Mouse (Mus musculus) kidney, postnatal 10 days (tissue): ENCODE results near the gene Crlf1.

ENCODE experiments used
- DNase-seq: peaks from one replicate; pipeline ENCODE4 v3.0.0; 2021; ENCODE audit warnings: mixed read lengths

Gene Crlf1

GRCm38 (mm10) chr8:70527111-70527511 lies 34.2 kb downstream of the Crlf1 start:
- DNase-seq, result no peak

- DNase-seq, result peak; percentile 98
Measured at GRCm38 (mm10) chr8:70527512-70528181, 34.7 kb downstream of the Crlf1 start, which contains the start of the genes Fkbp8 and Kxd1. Fkbp8 (plus strand) TSS chr8:70527724. Kxd1 (minus strand) TSS chr8:70527956.

- DNase-seq, result no peak
Measured at GRCm38 (mm10) chr8:70528182-70528797, 35.3 kb downstream of the Crlf1 start.

GRCm38 (mm10) chr8:70529299-70529698 lies 36.3 kb downstream of the Crlf1 start:
- no peak for DNase-seq

GRCm38 (mm10) chr8:70529741-70530161 lies 36.8 kb downstream of the Crlf1 start:
- DNase-seq, result no peak

GRCm38 (mm10) chr8:70530314-70530713 lies 37.4 kb downstream of the Crlf1 start:
- peak; percentile 37 for DNase-seq

- no peak for DNase-seq
Measured at GRCm38 (mm10) chr8:70534281-70534680, 41.3 kb downstream of the Crlf1 start.

GRCm38 (mm10) chr8:70535221-70535620 lies 42.3 kb downstream of the Crlf1 start:
- no peak for DNase-seq

- DNase-seq, result no peak
Measured at GRCm38 (mm10) chr8:70535701-70536100, 42.7 kb downstream of the Crlf1 start.

GRCm38 (mm10) chr8:70538024-70538579 lies 45.1 kb downstream of the Crlf1 start:
- DNase-seq, result peak; percentile 80

- DNase-seq, result peak; percentile 100
Measured at GRCm38 (mm10) chr8:70538633-70539076, 45.7 kb downstream of the Crlf1 start.

GRCm38 (mm10) chr8:70539077-70539813 lies 46.3 kb downstream of the Crlf1 start, which contains the start of gene Ell:
Ell (plus strand) TSS chr8:70539457.
- DNase-seq, result peak; percentile 100

- no peak for DNase-seq
Measured at GRCm38 (mm10) chr8:70540013-70540506, 47.1 kb downstream of the Crlf1 start.

- DNase-seq, result peak; percentile 63
Measured at GRCm38 (mm10) chr8:70540507-70541071, 47.6 kb downstream of the Crlf1 start.

- DNase-seq, result no peak
Measured at GRCm38 (mm10) chr8:70541081-70541480, 48.1 kb downstream of the Crlf1 start.

- DNase-seq, result peak; percentile 45
Measured at GRCm38 (mm10) chr8:70544200-70544687, 51.3 kb downstream of the Crlf1 start.

GRCm38 (mm10) chr8:70546412-70546811 lies 53.5 kb downstream of the Crlf1 start:
- DNase-seq, result no peak

GRCm38 (mm10) chr8:70547762-70548161 lies 54.8 kb downstream of the Crlf1 start:
- no peak for DNase-seq

- DNase-seq, result no peak
Measured at GRCm38 (mm10) chr8:70549412-70550184, 56.6 kb downstream of the Crlf1 start.

GRCm38 (mm10) chr8:70551558-70552161 lies 58.7 kb downstream of the Crlf1 start:
- DNase-seq, result no peak

GRCm38 (mm10) chr8:70552836-70553235 lies 59.9 kb downstream of the Crlf1 start:
- no peak for DNase-seq
